Mouse (Mus musculus) kidney, embryonic 16.5 days (tissue): ENCODE data around the gene Dcdc2c. TPM values are rescaled to one million over a fixed set of nuclear protein-coding genes. Genes with fewer than 3 reads are reported as not detected.

Experiments
- ATAC-seq: fragments of 200-750 bp; cut with Nextera tagmentation; 2 replicates; pipeline ENCODE4 v1.8.0; 2017; ENCODE audit warnings: moderate TSS enrichment; ENCODE audit not compliant: low FRiP score, low TSS enrichment
- H3K27ac ChIP-seq: fragments of 300-500 bp; sonication (generic); 2 replicates; pipeline ENCODE4 v1.5.1; 2014; ENCODE audit warnings: low read length
- H3K27me3 ChIP-seq: fragments of 300-500 bp; sonication (generic); 2 replicates; pipeline ENCODE4 v1.6.1; 2014; ENCODE audit warnings: low read length, control low read depth, mixed read lengths; ENCODE audit not compliant: insufficient read depth
- H3K36me3 ChIP-seq: fragments of 300-500 bp; sonication (generic); 2 replicates; pipeline ENCODE4 v1.6.1; 2014; ENCODE audit warnings: low read length, control low read depth, mixed read lengths; ENCODE audit not compliant: insufficient read depth
- H3K4me1 ChIP-seq: fragments of 300-500 bp; sonication (generic); 2 replicates; pipeline ENCODE4 v1.6.1; 2014; ENCODE audit warnings: low read length, control low read depth, mixed read lengths; ENCODE audit not compliant: insufficient read depth
- H3K4me2 ChIP-seq: fragments of 300-500 bp; sonication (generic); replicated peaks from 2 replicates; pipeline ENCODE4 v1.6.1; 2014; ENCODE audit warnings: low read depth, low read length
- H3K4me3 ChIP-seq: fragments of 300-500 bp; sonication (generic); 2 replicates; pipeline ENCODE4 v1.5.1; 2014; ENCODE audit warnings: mild to moderate bottlenecking, low read length
- H3K9ac ChIP-seq: fragments of 300-500 bp; sonication (generic); replicated peaks from 2 replicates; pipeline ENCODE4 v1.6.1; 2014; ENCODE audit warnings: low read length
- H3K9me3 ChIP-seq: fragments of 300-500 bp; sonication (generic); 2 replicates; pipeline ENCODE4 v1.6.1; 2016; ENCODE audit warnings: low read length, control low read depth
- WGBS: fragments of 180-500 bp; shearing (Covaris S2); extraction: QIAGEN DNeasy Blood & Tissue Kit; methylation state at CpG from one replicate; pipeline ENCODE4 v1.1.7; 2014; 5-methylcytosine and 5-hydroxymethylcytosine counted together
- polyA plus RNA-seq: library from polyadenylated mRNA; unstranded; fragments of >200 nt; fragmentation: Nextera tagmentation; extraction: Ambion mirVana; gene quantifications from 2 replicates; pipeline ENCODE4 v1.2.1, GENCODE M21; 2015

Gene Dcdc2c
- polyA plus RNA-seq = 0.10 TPM in 1 of 2 replicates, not detected in the other

DNA sequence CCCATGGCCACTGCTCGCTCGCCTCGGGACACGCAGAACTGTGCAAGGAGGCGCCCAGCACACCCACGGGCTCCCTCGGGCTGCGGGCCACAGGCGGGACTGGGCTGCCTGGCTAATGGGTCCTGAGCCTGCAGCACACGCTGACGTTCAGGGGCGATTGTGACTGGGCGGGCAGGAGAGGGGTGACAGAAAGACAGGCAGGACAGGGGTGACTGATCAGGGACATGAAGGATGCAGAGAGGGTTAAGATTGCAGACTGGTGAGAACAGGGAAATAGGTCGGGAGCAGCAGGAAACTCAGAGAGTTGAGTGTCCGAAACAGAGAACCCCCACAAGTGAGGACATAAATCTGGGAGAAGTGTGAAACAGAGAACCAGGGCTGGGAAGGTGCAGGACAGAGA lies at the start of gene Dcdc2c:
Gene Dcdc2c (minus strand): TSS at position 101 of the 400 bp plus-strand sequence.
- no peak within 1 kb of the TSS for H3K9ac ChIP-seq

DNA sequence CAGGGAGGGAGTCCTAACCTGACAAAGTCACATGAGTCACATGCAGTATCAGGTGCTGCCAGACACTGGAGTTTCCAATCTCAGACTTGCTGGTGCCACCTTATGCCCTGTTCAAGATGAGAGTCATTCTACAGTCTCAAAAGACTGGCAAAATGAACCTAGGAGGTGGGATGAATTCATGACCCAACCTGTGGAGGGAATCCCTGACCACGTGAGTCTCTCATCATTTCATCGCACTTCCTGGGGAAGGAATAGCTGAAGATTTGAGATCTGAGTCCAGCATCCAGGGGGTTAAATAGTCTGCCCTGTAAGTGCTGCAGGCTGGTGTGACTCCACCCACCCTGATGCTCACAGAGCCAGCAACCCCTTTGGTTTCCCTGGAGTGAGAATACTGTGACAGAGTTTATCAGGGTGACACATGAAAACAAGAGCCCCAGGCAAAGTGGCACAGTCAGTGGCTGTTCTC lies 46.4 kb upstream of the Dcdc2c start:
- no peaks in the 10 kb centered on the region for H3K9me3 ChIP-seq
- no peaks in the 10 kb centered on the region for H3K36me3 ChIP-seq
- H3K27ac ChIP-seq = no peak overlapping the region
- no peaks in the 10 kb centered on the region for H3K27me3 ChIP-seq
- no peak overlapping the region for H3K4me2 ChIP-seq
- H3K4me1 ChIP-seq = no peaks in the 10 kb centered on the region
- no peak for ATAC-seq
- no peak overlapping the region for H3K4me3 ChIP-seq
- 39% methylated on average over 2 of the region's 2 CpGs for WGBS
- H3K9ac ChIP-seq = no peak overlapping the region

More for the DNA sequence above, at the start of gene Dcdc2c:
- peak; percentile 23; the same call in 1 of the 2 replicates for ATAC-seq
- no peaks in the 10 kb centered on the region for H3K27me3 ChIP-seq
- no peak within 1 kb of the TSS for H3K4me3 ChIP-seq
- peak within 1 kb of the TSS; percentile 27; the same call in 1 of the 2 replicates for H3K4me2 ChIP-seq
- 63% methylated on average over 15 of the region's 15 CpGs for WGBS
- H3K36me3 ChIP-seq = no peaks in the 10 kb centered on the region
- no peak within 1 kb of the TSS for H3K27ac ChIP-seq
- H3K4me1 ChIP-seq = 0 out of 2 replicates have a peak, but pooled peaks cover 3% of the 10 kb centered on the region
- no peaks in the 10 kb centered on the region for H3K9me3 ChIP-seq

DNA sequence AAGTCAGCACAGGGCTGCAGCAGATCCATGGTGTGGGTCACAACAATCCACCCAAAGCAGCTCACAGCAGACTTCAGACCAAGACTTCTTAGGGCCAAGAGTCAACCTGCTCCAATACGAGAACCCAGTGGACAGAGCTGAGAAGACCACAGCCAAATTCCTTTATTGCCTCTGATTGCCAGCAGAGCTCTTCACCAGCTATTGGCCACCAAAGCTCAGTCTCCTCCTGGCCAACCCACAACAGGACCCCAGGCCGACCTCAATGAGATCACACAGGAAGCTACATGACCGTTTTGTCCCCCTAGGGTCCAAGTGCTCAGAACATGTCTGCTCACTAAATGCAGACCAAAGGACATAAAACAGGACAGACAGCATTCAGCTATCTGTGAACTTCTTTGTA lies 45.9 kb upstream of the Dcdc2c start:
- 40% methylated on average over 3 of the region's 3 CpGs for WGBS
- H3K36me3 ChIP-seq = no peaks in the 10 kb centered on the region
- no peak overlapping the region for H3K9ac ChIP-seq
- H3K27ac ChIP-seq = no peak overlapping the region
- no peaks in the 10 kb centered on the region for H3K27me3 ChIP-seq
- no peaks in the 10 kb centered on the region for H3K9me3 ChIP-seq
- no peak overlapping the region for H3K4me3 ChIP-seq
- no peaks in the 10 kb centered on the region for H3K4me1 ChIP-seq
- H3K4me2 ChIP-seq = no peak overlapping the region
- no peak for ATAC-seq

DNA sequence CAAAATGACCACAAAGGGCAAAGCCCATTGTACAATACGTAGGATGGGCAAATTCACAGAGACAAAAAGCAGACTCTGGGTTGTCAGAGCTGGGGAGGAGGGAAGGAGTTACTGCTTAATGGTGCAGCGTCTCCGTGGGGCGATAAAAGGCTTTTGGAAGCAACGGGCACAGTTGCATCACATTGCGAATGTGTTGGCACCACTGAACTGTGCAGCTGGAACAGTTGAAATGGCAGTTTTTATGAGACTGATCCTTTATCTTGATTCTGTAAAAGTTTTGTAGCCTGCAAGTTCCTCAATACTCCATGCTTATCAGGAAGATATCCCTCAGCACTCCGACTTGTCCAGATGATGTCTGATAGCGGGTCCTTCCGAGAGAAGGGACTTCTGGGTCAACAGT lies 45.5 kb upstream of the Dcdc2c start:
- H3K4me3 ChIP-seq = no peak overlapping the region
- H3K27me3 ChIP-seq = no peaks in the 10 kb centered on the region
- no peak overlapping the region for H3K27ac ChIP-seq
- no peaks in the 10 kb centered on the region for H3K36me3 ChIP-seq
- ATAC-seq = no peak
- WGBS = 57% methylated on average over 9 of the region's 9 CpGs
- no peaks in the 10 kb centered on the region for H3K9me3 ChIP-seq
- H3K4me2 ChIP-seq = no peak overlapping the region
- H3K9ac ChIP-seq = no peak overlapping the region
- H3K4me1 ChIP-seq = no peaks in the 10 kb centered on the region

DNA sequence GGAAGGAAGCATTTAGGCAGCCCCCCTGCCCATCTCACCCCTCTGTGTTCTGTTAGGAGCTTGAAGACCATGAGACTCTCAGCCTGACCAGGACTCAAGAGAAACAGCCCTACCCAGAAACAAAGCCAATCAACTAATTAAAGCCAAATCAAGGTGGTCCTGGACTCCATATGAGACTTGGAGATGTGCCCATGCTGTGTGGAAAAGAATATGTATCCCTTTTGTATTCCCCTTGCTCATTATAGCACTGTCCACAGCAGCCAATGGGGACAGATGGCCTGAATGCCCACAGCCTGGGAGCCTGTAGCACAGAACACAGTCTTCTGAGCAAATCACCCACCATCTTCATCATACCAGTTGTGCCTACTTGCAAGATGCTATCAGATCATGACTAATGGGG lies 44.7 kb upstream of the Dcdc2c start:
- H3K9me3 ChIP-seq = no peaks in the 10 kb centered on the region
- H3K4me3 ChIP-seq = no peak overlapping the region
- no peak for ATAC-seq
- no peaks in the 10 kb centered on the region for H3K4me1 ChIP-seq
- H3K27ac ChIP-seq = no peak overlapping the region
- no peak overlapping the region for H3K4me2 ChIP-seq
- H3K27me3 ChIP-seq = no peaks in the 10 kb centered on the region
- no peaks in the 10 kb centered on the region for H3K36me3 ChIP-seq
- H3K9ac ChIP-seq = no peak overlapping the region

DNA sequence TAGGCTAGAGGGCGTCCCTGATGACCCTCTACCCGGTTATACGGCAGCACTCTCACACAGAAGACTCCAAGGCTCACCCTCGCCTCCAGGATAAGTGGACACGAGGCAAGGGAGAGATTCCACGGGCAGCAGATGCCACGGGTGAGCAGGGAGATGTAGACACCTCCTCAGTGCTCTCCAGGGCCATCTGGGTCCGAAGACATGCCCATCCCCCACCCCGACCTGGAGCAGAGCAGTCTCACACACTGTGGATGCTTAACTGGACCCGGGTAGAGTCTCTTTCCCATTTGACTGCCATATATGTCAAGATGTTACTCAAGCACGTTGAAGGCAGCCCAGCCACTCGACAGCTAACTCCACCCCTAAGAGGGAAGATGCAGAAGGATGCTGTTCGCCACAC lies 38.2 kb upstream of the Dcdc2c start:
- WGBS = 42% methylated on average over 13 of the region's 13 CpGs
- Histone ChIP-seq H3K9ac (no peak overlapping the region), H3K4me3 (no peak overlapping the region), H3K36me3 (no peaks in the 10 kb centered on the region), H3K9me3 (no peaks in the 10 kb centered on the region), H3K4me2 (no peak overlapping the region), H3K27ac (no peak overlapping the region), H3K27me3 (no peaks in the 10 kb centered on the region), H3K4me1 (peaks cover 12% of the 10 kb centered on the region)
- ATAC-seq = peak; percentile 24; the same call in 1 of the 2 replicates

DNA sequence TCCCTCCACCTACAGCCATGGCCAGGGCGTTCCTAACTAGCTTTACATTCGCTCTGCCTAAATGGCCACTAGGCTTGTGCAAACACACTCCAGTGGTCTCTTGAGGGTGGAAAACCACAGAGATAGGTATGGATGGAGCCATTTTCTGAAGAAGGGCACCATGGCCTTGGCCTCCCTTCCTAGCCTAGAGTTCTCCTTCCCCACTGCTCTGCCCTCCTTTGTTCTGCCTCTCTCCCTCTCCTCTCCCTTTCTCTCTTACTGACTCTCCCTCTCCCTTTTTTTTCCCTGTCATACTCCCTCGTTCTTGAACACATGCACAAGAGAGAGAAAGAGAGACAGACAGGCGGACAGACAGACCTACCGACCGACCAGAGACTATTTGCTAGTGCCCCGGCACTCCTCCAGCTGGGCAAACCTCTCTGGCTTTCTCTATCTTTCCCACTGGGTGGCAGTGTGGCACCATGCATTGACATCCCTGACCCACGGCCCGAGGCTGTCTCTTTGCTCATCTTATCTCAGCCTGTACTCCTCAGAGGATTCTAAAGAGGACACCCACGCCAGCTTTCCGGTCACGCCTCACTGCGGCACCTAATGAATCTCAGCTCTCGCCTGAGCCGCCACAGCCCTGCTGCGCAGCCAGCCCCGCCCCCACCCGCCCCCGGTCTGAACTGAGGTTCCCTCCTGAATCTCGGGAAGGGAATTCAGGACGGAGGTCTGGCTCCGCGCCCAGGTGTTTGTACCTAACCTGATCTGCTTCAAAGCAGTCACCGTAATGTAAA lies 37.1 kb upstream of the Dcdc2c start:
- Histone ChIP-seq H3K9me3 (no peaks in the 10 kb centered on the region), H3K9ac (peak overlapping the region; percentile 43; the same call in 1 of the 2 replicates), H3K4me2 (peak overlapping the region; percentile 63), H3K4me3 (peak overlapping the region; percentile 46), H3K27me3 (no peaks in the 10 kb centered on the region), H3K36me3 (no peaks in the 10 kb centered on the region), H3K4me1 (peaks cover 12% of the 10 kb centered on the region), H3K27ac (no peak overlapping the region)
- 8% methylated on average over 24 of the region's 24 CpGs for WGBS
- peak; percentile 97 for ATAC-seq

DNA sequence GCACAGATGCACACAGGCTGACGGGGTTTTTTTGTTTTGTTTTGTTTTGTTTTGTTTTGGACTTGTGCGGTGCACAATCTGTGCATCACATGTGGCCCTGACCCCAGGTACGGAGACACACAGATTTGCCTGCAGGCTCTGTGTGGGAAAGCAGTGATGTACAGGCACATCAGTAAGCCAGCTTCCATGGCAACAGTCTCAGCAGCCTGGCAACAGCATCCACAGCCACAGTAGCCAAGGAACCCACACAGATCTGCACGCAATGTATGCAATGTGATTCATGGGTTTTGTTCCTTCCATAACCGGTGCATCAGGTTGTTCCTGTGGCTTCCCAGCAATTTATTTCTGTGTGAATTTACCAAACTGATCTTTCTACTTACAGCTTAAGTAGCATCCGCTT lies 35.8 kb upstream of the Dcdc2c start:
- Histone ChIP-seq H3K9me3 (no peaks in the 10 kb centered on the region), H3K27me3 (no peaks in the 10 kb centered on the region), H3K36me3 (no peaks in the 10 kb centered on the region), H3K4me2 (no peak overlapping the region), H3K9ac (no peak overlapping the region), H3K4me1 (peaks cover 12% of the 10 kb centered on the region), H3K4me3 (no peak overlapping the region), H3K27ac (no peak overlapping the region)
- WGBS = 77% methylated on average over 6 of the region's 6 CpGs
- ATAC-seq = no peak

DNA sequence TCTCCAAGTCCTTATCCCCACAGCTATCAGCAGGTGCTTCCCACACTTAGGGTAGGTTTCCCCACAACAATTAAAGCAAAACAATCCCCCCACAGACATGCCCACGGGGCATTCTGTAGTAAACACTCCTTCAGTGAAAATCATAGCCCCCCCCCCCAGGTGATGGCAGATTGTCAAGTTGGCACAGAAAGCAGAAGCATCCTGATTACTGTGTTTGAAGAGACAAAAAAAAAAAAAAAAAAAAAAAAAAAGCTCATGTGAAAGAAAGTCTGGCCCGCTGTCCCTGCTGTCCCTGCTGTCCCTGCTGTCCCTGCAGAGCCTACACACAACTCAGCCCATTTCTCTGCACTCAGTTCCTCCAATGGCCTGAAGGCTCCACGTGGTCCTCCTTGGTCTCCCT lies 31.8 kb upstream of the Dcdc2c start:
- 56% methylated on average over 3 of the region's 3 CpGs for WGBS
- H3K9me3 ChIP-seq = no peaks in the 10 kb centered on the region
- no peak for ATAC-seq

DNA sequence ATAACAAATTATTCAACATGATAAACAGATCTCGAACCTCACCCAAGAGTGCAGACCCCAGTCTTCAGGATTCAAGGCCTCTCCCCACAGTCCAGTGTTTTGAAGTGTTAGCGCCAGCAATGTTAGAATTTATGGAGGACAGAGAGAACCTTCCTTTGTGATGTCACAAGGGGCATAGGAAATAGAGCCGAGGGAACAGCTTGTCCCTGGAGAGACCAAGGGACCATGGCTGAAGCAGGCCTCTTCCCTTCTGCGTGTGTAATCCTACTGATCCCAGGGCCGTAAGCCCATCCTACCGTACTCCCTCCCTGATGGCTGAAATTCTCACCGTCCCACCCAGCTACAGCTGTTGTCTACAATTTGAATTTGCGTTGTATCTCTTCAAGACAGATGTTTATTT lies 30.2 kb upstream of the Dcdc2c start, which contains the start of gene Allc:
Gene Allc (minus strand): TSS at position 101 of the 400 bp plus-strand sequence.
- no peak within 1 kb of the TSS for H3K4me3 ChIP-seq
- no peaks in the 10 kb centered on the region for H3K27me3 ChIP-seq
- no peak within 1 kb of the TSS for H3K27ac ChIP-seq
- no peak within 1 kb of the TSS for H3K9ac ChIP-seq
- no peaks in the 10 kb centered on the region for H3K36me3 ChIP-seq
- ATAC-seq = no peak
- WGBS = 78% methylated on average over 8 of the region's 8 CpGs
- no peak within 1 kb of the TSS for H3K4me2 ChIP-seq
- no peaks in the 10 kb centered on the region for H3K4me1 ChIP-seq
- H3K9me3 ChIP-seq = no peaks in the 10 kb centered on the region

More for the DNA sequence above, 31.8 kb upstream of the Dcdc2c start:
- Histone ChIP-seq H3K36me3 (no peaks in the 10 kb centered on the region), H3K9ac (no peak overlapping the region), H3K27ac (no peak overlapping the region), H3K4me2 (no peak overlapping the region), H3K27me3 (no peaks in the 10 kb centered on the region), H3K4me3 (no peak overlapping the region), H3K4me1 (no peaks in the 10 kb centered on the region)
